ENCODE assay signal across 9 mouse cellular contexts in genomic region chr9:119403236-119403641, GRCm38 (mm10). TPM values are rescaled to one million over a fixed set of nuclear protein-coding genes. Genes with fewer than 3 reads are reported as not detected.
DNase-seq lines count a peak whose midpoint lies in the region; ATAC-seq and TF ChIP-seq lines count a peak whose summit lies in the region.
"Had no signal": no experiment of that assay in that cellular context is flagged by ENCODE, and none has a peak within 500 bp of the region (broad histone marks: within the 10 kb centered on the region; RNA-seq: fewer than 3 reads in every experiment).

No protein-coding gene starts in this region.

- H3K9me3 ChIP-seq in CH12.LX (replicated peaks; ENCODE audit: low read length): peaks cover 3% of the 10 kb centered on the region
- no peaks in the 10 kb centered on the region for H3K9me3 ChIP-seq in embryonic facial prominence, embryonic 11.5 days (replicated peaks; ENCODE audit: control insufficient read depth, low read length)
- H3K9me3 ChIP-seq in heart, embryonic 16.5 days (replicated peaks; ENCODE audit: control insufficient read depth, low read length): no peaks in the 10 kb centered on the region

- dilution Hi-C loops in CH12.LX (cut with MboI; ENCODE audit: extremely low pct_ligation_motif_present, extremely low pct_unique_long_range_greater_than_20kb, low sequenced_read_pairs): no loop called here

- H3K36me3 ChIP-seq in CH12.LX (replicated peaks in 1 of 2; ENCODE audit: control insufficient read depth in 1 of 2, insufficient read depth in 1 of 2, low read length in 1 of 2): no peaks in the 10 kb centered on the region
- H3K36me3 ChIP-seq in embryonic facial prominence, embryonic 11.5 days (replicated peaks; ENCODE audit: control insufficient read depth, insufficient read depth, low read depth, low read length): no peaks in the 10 kb centered on the region
- no peaks in the 10 kb centered on the region for H3K36me3 ChIP-seq in heart, embryonic 16.5 days (ENCODE audit: control insufficient read depth, insufficient read depth)

- peak; percentile 32; the same call in 1 of the 2 replicates for ATAC-seq in embryonic facial prominence, embryonic 11.5 days (replicated peaks; ENCODE audit: insufficient number of reproducible peaks, low FRiP score, low TSS enrichment, low read depth)
- ATAC-seq in heart, embryonic 16.5 days (replicated peaks; ENCODE audit: extremely low read depth, insufficient read depth, low FRiP score): no peak

- WGBS in embryonic facial prominence, embryonic 11.5 days: 0% methylated on average over 26 of the region's 26 CpGs
- under 1% methylated on average over 26 of the region's 26 CpGs for WGBS in heart, embryonic 16.5 days

- H3K9ac ChIP-seq in CH12.LX (ENCODE audit: insufficient read depth, low read depth): no peak overlapping the region
- peak overlapping the region; percentile 100 for H3K9ac ChIP-seq in embryonic facial prominence, embryonic 11.5 days (replicated peaks; ENCODE audit: low read length)
- H3K9ac ChIP-seq in heart, embryonic 16.5 days (ENCODE audit: low read length): peak overlapping the region; percentile 98

- peaks cover 0 to 29% of the 10 kb centered on the region in 2 experiments; a peak in 2 of 4 replicates for H3K4me1 ChIP-seq in CH12.LX (ENCODE audit: control insufficient read depth in 1 of 2, insufficient read depth in 2 of 2)
- peaks cover 2% of the 10 kb centered on the region; the same call in 1 of the 2 replicates for H3K4me1 ChIP-seq in embryonic facial prominence, embryonic 11.5 days (ENCODE audit: control insufficient read depth, insufficient read depth, low read length)
- H3K4me1 ChIP-seq in heart, embryonic 16.5 days (ENCODE audit: control insufficient read depth, insufficient read depth, low read length): peaks cover 10% of the 10 kb centered on the region

- H3K27me3 ChIP-seq in CH12.LX (replicated peaks): peaks cover 61% of the 10 kb centered on the region
- no peaks in the 10 kb centered on the region for H3K27me3 ChIP-seq in embryonic facial prominence, embryonic 11.5 days (ENCODE audit: control insufficient read depth, insufficient read depth, low read length)
- no peaks in the 10 kb centered on the region for H3K27me3 ChIP-seq in heart, embryonic 16.5 days (ENCODE audit: control insufficient read depth, insufficient read depth, low read length)

- DNase-seq in CH12.LX (ENCODE audit: extremely low read depth) (no peak), R1 (ENCODE audit: low read depth, low spot score) (peak; percentile 68)
- DNase-seq in embryonic facial prominence, embryonic 11.5 days (ENCODE audit: low spot score): peak; percentile 87
- peak; percentile 18 to 22 for DNase-seq in layer of hippocampus, adult 8-10 months (ENCODE audit: low spot score in 2 of 2)
- DNase-seq in lung, postnatal 14 days: peak; percentile 30
- DNase-seq in right cerebral cortex, postnatal 14 days: peak; percentile 44
- no peak for DNase-seq in c-Kit-positive CD71-positive TER-119-positive erythroid progenitor cells, embryonic 14.5 days (ENCODE audit: low spot score)

- H3K4me2 ChIP-seq in CH12.LX (ENCODE audit: insufficient read depth, low read depth, poor library complexity, severe bottlenecking): peak overlapping the region; percentile 54
- H3K4me2 ChIP-seq in embryonic facial prominence, embryonic 11.5 days (ENCODE audit: low read depth, low read length): peak overlapping the region; percentile 65
- H3K4me2 ChIP-seq in heart, embryonic 16.5 days (ENCODE audit: low read depth, low read length): peak overlapping the region; percentile 81

- no peak for TF ChIP-seq EP300 in CH12.LX (IDR thresholded peaks at IDR 0.05; ENCODE audit: low read length)

- TF ChIP-seq POLR2A in CH12.LX (IDR thresholded peaks at IDR 0.05; ENCODE audit: low read depth, low read length): no peak

- H3K27ac ChIP-seq in CH12.LX (ENCODE audit: insufficient read depth, low read depth): no peak overlapping the region
- peak overlapping the region; percentile 58 for H3K27ac ChIP-seq in embryonic facial prominence, embryonic 11.5 days (replicated peaks; ENCODE audit: low read depth, low read length)
- H3K27ac ChIP-seq in heart, embryonic 16.5 days (ENCODE audit: low read length): peak overlapping the region; percentile 98; the same call in 1 of the 2 replicates

- no peak for TF ChIP-seq CTCF in CH12.LX (conservative IDR thresholded peaks at IDR 0.05 in 1 of 2, IDR thresholded peaks at IDR 0.05 in 1 of 2; ENCODE audit: low read depth in 2 of 2, low read length in 2 of 2)

- in situ Hi-C loops in CH12.LX (cut with MboI; ENCODE audit: low pct_ligation_motif_present, low pct_unique_long_range_greater_than_20kb, low sequenced_read_pairs): no loop called here

- TF ChIP-seq RAD21 in CH12.LX (IDR thresholded peaks at IDR 0.05; ENCODE audit: low read depth, low read length): no peak

- H3K4me3 ChIP-seq in CH12.LX (replicated peaks in 1 of 3; ENCODE audit: low read depth in 2 of 3, low read length in 2 of 3, poor library complexity in 1 of 3): peak overlapping the region; percentile 35 to 84 (median 65)
- peak overlapping the region; percentile 100 for H3K4me3 ChIP-seq in embryonic facial prominence, embryonic 11.5 days (ENCODE audit: low read depth, low read length)
- peak overlapping the region; percentile 87 for H3K4me3 ChIP-seq in heart, embryonic 16.5 days (ENCODE audit: low read length)

- no peaks in the 10 kb centered on the region for H3K79me2 ChIP-seq in CH12.LX (replicated peaks; ENCODE audit: control insufficient read depth, extremely low read depth, insufficient read depth, poor library complexity, severe bottlenecking)

TF ChIP-seq in CH12.LX, 34 proteins besides CTCF, POLR2A, EP300 and RAD21:
- no peak for TF ChIP-seq TCF12 (IDR thresholded peaks at IDR 0.05; ENCODE audit: low read depth, low read length)
- TF ChIP-seq KAT2A (IDR thresholded peaks at IDR 0.05; ENCODE audit: insufficient replicate concordance, low read length): no peak
- TF ChIP-seq HCFC1 (IDR thresholded peaks at IDR 0.05; ENCODE audit: low read depth, low read length): no peak
- TF ChIP-seq MAX (IDR thresholded peaks at IDR 0.05; ENCODE audit: low read length): no peak
- TF ChIP-seq SMC3 (IDR thresholded peaks at IDR 0.05; ENCODE audit: low read depth, low read length): no peak
- TF ChIP-seq ZNF384 (IDR thresholded peaks at IDR 0.05; ENCODE audit: low read depth, low read length): no peak
- no peak for TF ChIP-seq PAX5 (IDR thresholded peaks at IDR 0.05; ENCODE audit: low read length)
- no peak for TF ChIP-seq CHD1 (IDR thresholded peaks at IDR 0.05; ENCODE audit: low read depth, low read length)

RNA-seq across cellular contexts. Expression of gene Acvr2b, which starts 1.3 kb away (rescaled TPM):
- total RNA-seq in CH12.LX (2012; rRNA removed): 1.0 and 1.5 TPM in 2 replicates
- 0.30 and 0.39 TPM in 2 replicates for total RNA-seq in CH12.LX (2014; rRNA removed)
- polyA plus RNA-seq in CH12.LX (2012; ENCODE audit: insufficient read length, low read depth): 0.44 and 0.66 TPM in 2 replicates
- polyA plus RNA-seq in embryonic facial prominence, embryonic 11.5 days (2014; fragmentation: Nextera tagmentation; extraction: Ambion mirVana): 43.9 and 49.5 TPM in 2 replicates
- polyA plus RNA-seq in heart, embryonic 16.5 days (2015; fragmentation: Nextera tagmentation; extraction: Ambion mirVana): 7.3 and 8.6 TPM in 2 replicates
- total RNA-seq in layer of hippocampus, adult 8-10 months (2022): 10 to 100 TPM; 10.6 to 14.9 (median 13.3) TPM

RNA-seq across cellular contexts. Expression of gene Slc22a14, which starts 37.9 kb away (rescaled TPM):
- total RNA-seq in CH12.LX (2012; rRNA removed) (not detected in 2 replicates), CH12.LX (2014; rRNA removed) (not detected in 2 replicates)
- not detected in 2 replicates for polyA plus RNA-seq in CH12.LX (2012; ENCODE audit: insufficient read length, low read depth)
- polyA plus RNA-seq in embryonic facial prominence, embryonic 11.5 days (2014; fragmentation: Nextera tagmentation; extraction: Ambion mirVana): not detected in 2 replicates
- polyA plus RNA-seq in heart, embryonic 16.5 days (2015; fragmentation: Nextera tagmentation; extraction: Ambion mirVana): 0.20 TPM in 1 of 2 replicates, not detected in the other
- total RNA-seq in layer of hippocampus, adult 8-10 months (2022): under 1 TPM in 1 of 4 experiments, not detected in 3; 0.20 TPM
- total RNA-seq: common myeloid progenitor, adult 5-6 weeks had no signal

RNA-seq across cellular contexts. Expression of gene Exog, which starts 41.5 kb away (rescaled TPM):
- 6.6 and 8.1 TPM in 2 replicates for total RNA-seq in CH12.LX (2012; rRNA removed)
- 8.2 and 8.8 TPM in 2 replicates for total RNA-seq in CH12.LX (2014; rRNA removed)
- polyA plus RNA-seq in CH12.LX (2012; ENCODE audit: insufficient read length, low read depth): 7.1 and 7.3 TPM in 2 replicates
- polyA plus RNA-seq in embryonic facial prominence, embryonic 11.5 days (2014; fragmentation: Nextera tagmentation; extraction: Ambion mirVana): 50.7 and 53.6 TPM in 2 replicates
- polyA plus RNA-seq in heart, embryonic 16.5 days (2015; fragmentation: Nextera tagmentation; extraction: Ambion mirVana): 10.7 and 11.1 TPM in 2 replicates
- 10 to 100 TPM; 17.2 to 24.9 (median 19.0) TPM for total RNA-seq in layer of hippocampus, adult 8-10 months (2022)

RNA-seq across cellular contexts. Expression of gene Xylb, which starts 46.1 kb away (rescaled TPM):
- total RNA-seq in CH12.LX (2012; rRNA removed) (4.8 and 5.9 TPM in 2 replicates), CH12.LX (2014; rRNA removed) (1.8 and 2.5 TPM in 2 replicates)
- 6.4 and 7.1 TPM in 2 replicates for polyA plus RNA-seq in CH12.LX (2012; ENCODE audit: insufficient read length, low read depth)
- 6.3 and 6.7 TPM in 2 replicates for polyA plus RNA-seq in embryonic facial prominence, embryonic 11.5 days (2014; fragmentation: Nextera tagmentation; extraction: Ambion mirVana)
- polyA plus RNA-seq in heart, embryonic 16.5 days (2015; fragmentation: Nextera tagmentation; extraction: Ambion mirVana): 1.00 and 1.1 TPM in 2 replicates
- 1 to 10 TPM; 4.8 to 7.5 (median 5.5) TPM for total RNA-seq in layer of hippocampus, adult 8-10 months (2022)

Comparison
In these comparisons a context has a peak if more than half of its experiments do, and no peak if none do; other contexts are left out.
1. DNase-seq: peak in R1 (single experiment), embryonic facial prominence, embryonic 11.5 days (single experiment), layer of hippocampus, adult 8-10 months (2 of 2), lung, postnatal 14 days (single experiment) and right cerebral cortex, postnatal 14 days (single experiment); none in CH12.LX (single experiment) and c-Kit-positive CD71-positive TER-119-positive erythroid progenitor cells, embryonic 14.5 days (single experiment).
2. Peak in every context shown above with its lines, with median percentiles within 50 percentile points of each other: H3K4me2 ChIP-seq and H3K4me3 ChIP-seq.